In the genomic region with DNA sequence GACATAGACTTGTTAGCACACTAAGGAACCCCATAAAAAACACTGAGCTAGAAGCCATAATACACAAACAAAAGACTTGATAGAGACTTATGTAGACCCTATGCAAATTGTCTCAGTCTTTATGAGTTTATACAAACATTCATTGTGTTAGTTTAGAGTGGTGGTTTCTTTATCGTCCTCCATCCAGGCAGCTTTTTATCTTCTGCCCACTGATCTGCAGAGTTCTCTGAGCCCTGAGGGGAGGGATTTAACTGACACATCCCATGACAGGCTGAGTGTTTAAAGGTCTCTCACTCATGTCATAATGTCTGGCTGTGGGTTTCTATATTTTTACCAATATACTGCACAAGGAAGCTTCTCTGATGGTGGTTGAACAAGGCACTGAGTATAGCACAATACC, we compare ENCODE assay signal across 22 mouse cellular contexts.
DNase-seq lines count a peak whose midpoint lies in the region; ATAC-seq and TF ChIP-seq lines count a peak whose summit lies in the region.
"Had no signal": no experiment of that assay in that cellular context is flagged by ENCODE, and none has a peak within 500 bp of the region (broad histone marks: within the 10 kb centered on the region; RNA-seq: fewer than 3 reads in every experiment).

No protein-coding gene starts in this region.

- peak; percentile 49 for DNase-seq in MEL (ENCODE audit: low read depth, low spot score)
- no peak for DNase-seq in urinary bladder, postnatal 36 days (ENCODE audit: low spot score in 2 of 2)
- DNase-seq in B cell, adult 2 months: no peak
- no peak for DNase-seq in heart, postnatal 36 days
- DNase-seq: adrenal gland, adult 2 months; adrenal gland, postnatal 10 days; adrenal gland, postnatal 25 days; cerebellum, adult 11 months; cerebellum, adult 18-20 months; cerebellum, adult 8-10 months; cerebellum, adult 9-11 months; cerebellum, postnatal 14 days; cerebellum, postnatal 36 days; forebrain, postnatal 0 days had no signal

- intact Hi-C loops in heart, postnatal 36 days (cut with DNase I): no loop called here

- ATAC-seq in common myeloid progenitor, adult 5-6 weeks (replicated peaks; ENCODE audit: low read depth, poor library complexity, severe bottlenecking): 0 out of 2 replicates have a peak, but pooled peaks have one; percentile 18
- ATAC-seq in megakaryocyte-erythroid progenitor cell, adult 5-6 weeks (replicated peaks; ENCODE audit: low FRiP score, low TSS enrichment, poor library complexity, severe bottlenecking): peak; percentile 89
- ATAC-seq: CD4-positive, CD25-positive, alpha-beta regulatory T cell, adult 4 months; forebrain, embryonic 13.5 days; forebrain, embryonic 15.5 days; forebrain, postnatal 0 days had no signal

- no peaks in the 10 kb centered on the region for H3K79me2 ChIP-seq in MEL (ENCODE audit: control insufficient read depth, insufficient read depth, low read length, poor library complexity)

- H3K27me3 ChIP-seq in MEL (ENCODE audit: control insufficient read depth in 1 of 2, insufficient read depth in 2 of 2, low read length in 2 of 2): no peaks in the 10 kb centered on the region
- H3K27me3 ChIP-seq: CH12.LX; embryonic facial prominence, embryonic 12.5 days; forebrain, embryonic 13.5 days; forebrain, embryonic 15.5 days had no signal

- no peak overlapping the region for H3K9ac ChIP-seq in MEL (ENCODE audit: control insufficient read depth, low read depth, low read length, poor library complexity, severe bottlenecking)
- H3K9ac ChIP-seq: embryonic facial prominence, embryonic 12.5 days; forebrain, embryonic 13.5 days; forebrain, embryonic 15.5 days; forebrain, postnatal 0 days had no signal

- TF ChIP-seq EP300 in MEL (IDR thresholded peaks at IDR 0.05; ENCODE audit: low read depth in 1 of 2, low read length in 2 of 2): peak; percentile 39 to 76

- no peak overlapping the region for H3K4me3 ChIP-seq in MEL (ENCODE audit: control insufficient read depth in 1 of 2, insufficient read depth in 1 of 2, low read depth in 2 of 2, low read length in 2 of 2)
- H3K4me3 ChIP-seq: embryonic facial prominence, embryonic 10.5 days; embryonic facial prominence, embryonic 12.5 days; forebrain, embryonic 13.5 days; forebrain, embryonic 15.5 days had no signal

- no peak for TF ChIP-seq CTCF in MEL (IDR thresholded peaks at IDR 0.05 in 2 of 3, conservative IDR thresholded peaks at IDR 0.05 in 1 of 3; ENCODE audit: control insufficient read depth in 1 of 3, insufficient read depth in 1 of 3, low read depth in 2 of 3, low read length in 3 of 3, poor library complexity in 1 of 3, severe bottlenecking in 1 of 3)

- H3K27ac ChIP-seq in MEL (ENCODE audit: control insufficient read depth, low read depth, low read length): no peak overlapping the region
- H3K27ac ChIP-seq: embryonic facial prominence, embryonic 10.5 days; embryonic facial prominence, embryonic 12.5 days; forebrain, embryonic 13.5 days; forebrain, embryonic 15.5 days had no signal

- peaks cover 0 to 6% of the 10 kb centered on the region in 2 experiments; a peak in 3 of 4 replicates for H3K4me1 ChIP-seq in MEL (ENCODE audit: control insufficient read depth in 1 of 2, insufficient read depth in 2 of 2, low read length in 2 of 2)
- H3K4me1 ChIP-seq: embryonic facial prominence, embryonic 10.5 days; embryonic facial prominence, embryonic 12.5 days; forebrain, embryonic 13.5 days; forebrain, embryonic 15.5 days had no signal

- peaks cover 0 to 6% of the 10 kb centered on the region in 2 experiments; a peak in 2 of 4 replicates for H3K36me3 ChIP-seq in MEL (ENCODE audit: control insufficient read depth in 1 of 2, insufficient read depth in 2 of 2, low read length in 2 of 2)
- H3K36me3 ChIP-seq: embryonic facial prominence, embryonic 10.5 days; embryonic facial prominence, embryonic 12.5 days; forebrain, embryonic 15.5 days had no signal

- no peak for TF ChIP-seq RAD21 in MEL (IDR thresholded peaks at IDR 0.05; ENCODE audit: low read depth, low read length)

- no peak for TF ChIP-seq POLR2A in MEL (IDR thresholded peaks at IDR 0.05; ENCODE audit: control insufficient read depth in 1 of 2, insufficient read depth in 1 of 2, low read depth in 1 of 2, low read length in 2 of 2, poor library complexity in 1 of 2)

- no peaks in the 10 kb centered on the region for H3K9me3 ChIP-seq in MEL (replicated peaks; ENCODE audit: insufficient read depth, low read length)
- H3K9me3 ChIP-seq: embryonic facial prominence, embryonic 10.5 days; embryonic facial prominence, embryonic 12.5 days; forebrain, embryonic 13.5 days; forebrain, embryonic 15.5 days had no signal

TF ChIP-seq in MEL, 35 proteins besides CTCF, POLR2A, EP300 and RAD21:
- no peak for TF ChIP-seq KAT2A (conservative IDR thresholded peaks at IDR 0.05; ENCODE audit: low read depth, low read length)
- TF ChIP-seq JUND (IDR thresholded peaks at IDR 0.05; ENCODE audit: low read depth, low read length): no peak
- no peak for TF ChIP-seq MAX (IDR thresholded peaks at IDR 0.05; ENCODE audit: low read length)
- TF ChIP-seq SIN3A (IDR thresholded peaks at IDR 0.05; ENCODE audit: low read length): no peak
- TF ChIP-seq RCOR1 (IDR thresholded peaks at IDR 0.05; ENCODE audit: low read depth, low read length): peak; percentile 47; the same call in 1 of the 2 replicates
- no peak for TF ChIP-seq HCFC1 (IDR thresholded peaks at IDR 0.05; ENCODE audit: low read depth, low read length)
- no peak for TF ChIP-seq NRF1 (IDR thresholded peaks at IDR 0.05; ENCODE audit: insufficient read depth, low read depth, low read length, poor library complexity, severe bottlenecking)
- TF ChIP-seq MXI1 (IDR thresholded peaks at IDR 0.05; ENCODE audit: low read depth, low read length): 0 out of 2 replicates have a peak, but pooled peaks have one; percentile 43
- TF ChIP-seq POLR2AphosphoS5 (IDR thresholded peaks at IDR 0.05; ENCODE audit: borderline replicate concordance, low read depth, low read length): no peak
- no peak for TF ChIP-seq BHLHE40 (IDR thresholded peaks at IDR 0.05; ENCODE audit: borderline replicate concordance, low read depth, low read length)
- peak; percentile 86 for TF ChIP-seq TCF12 (IDR thresholded peaks at IDR 0.05; ENCODE audit: low read depth, low read length)
- TF ChIP-seq ETS1 (IDR thresholded peaks at IDR 0.05; ENCODE audit: low read depth, low read length): peak; percentile 59
- no peak for TF ChIP-seq NELFE (IDR thresholded peaks at IDR 0.05; ENCODE audit: low read depth, low read length)
- TF ChIP-seq POLR2AphosphoS2 (IDR thresholded peaks at IDR 0.05; ENCODE audit: low read length): no peak
- TF ChIP-seq MAZ (IDR thresholded peaks at IDR 0.05; ENCODE audit: low read depth, low read length): no peak
- no peak for TF ChIP-seq ZC3H11A (IDR thresholded peaks at IDR 0.05; ENCODE audit: low read depth, low read length)
- TF ChIP-seq GATA1 (IDR thresholded peaks at IDR 0.05; ENCODE audit: low read depth, low read length): peak; percentile 73
